ENCODE assay signal across 8 mouse cellular contexts in genomic region chr15:97830788-97831241, GRCm38 (mm10). TPM values are rescaled to one million over a fixed set of nuclear protein-coding genes. Genes with fewer than 3 reads are reported as not detected.
DNase-seq lines count a peak whose midpoint lies in the region; ATAC-seq lines count a peak whose summit lies in the region.

No protein-coding gene starts in this region.

- peak overlapping the region; percentile 98 for H3K9ac ChIP-seq in hindbrain, embryonic 14.5 days
- H3K9ac ChIP-seq in liver, embryonic 11.5 days (ENCODE audit: low read depth, low read length) = peak overlapping the region; percentile 81
- peak overlapping the region; percentile 100 for H3K9ac ChIP-seq in neural tube, embryonic 12.5 days

- peak overlapping the region; percentile 86 for H3K4me2 ChIP-seq in hindbrain, embryonic 14.5 days (replicated peaks)
- peak overlapping the region; percentile 95 for H3K4me2 ChIP-seq in liver, embryonic 11.5 days
- H3K4me2 ChIP-seq in neural tube, embryonic 12.5 days (replicated peaks) = peak overlapping the region; percentile 81

- no peaks in the 10 kb centered on the region for H3K9me3 ChIP-seq in forebrain, embryonic 10.5 days
- no peaks in the 10 kb centered on the region for H3K9me3 ChIP-seq in hindbrain, embryonic 14.5 days (ENCODE audit: control insufficient read depth, low read length)
- no peaks in the 10 kb centered on the region for H3K9me3 ChIP-seq in liver, embryonic 11.5 days (ENCODE audit: control insufficient read depth, low read length)
- no peaks in the 10 kb centered on the region for H3K9me3 ChIP-seq in neural tube, embryonic 12.5 days

- WGBS in forebrain, embryonic 10.5 days = under 1% methylated on average over 39 of the region's 39 CpGs
- WGBS in hindbrain, embryonic 14.5 days = under 1% methylated on average over 34 of the region's 39 CpGs
- 1% methylated on average over 33 of the region's 39 CpGs for WGBS in liver, embryonic 11.5 days
- WGBS in neural tube, embryonic 12.5 days = under 1% methylated on average over 39 of the region's 39 CpGs

- peaks cover 70% of the 10 kb centered on the region for H3K4me1 ChIP-seq in forebrain, embryonic 10.5 days
- H3K4me1 ChIP-seq in hindbrain, embryonic 14.5 days (replicated peaks; ENCODE audit: control insufficient read depth, insufficient read depth, low read length) = peaks cover 51% of the 10 kb centered on the region
- H3K4me1 ChIP-seq in liver, embryonic 11.5 days (replicated peaks; ENCODE audit: control insufficient read depth, insufficient read depth, low read length) = peaks cover 60% of the 10 kb centered on the region
- H3K4me1 ChIP-seq in neural tube, embryonic 12.5 days = peaks cover 59% of the 10 kb centered on the region

- peak overlapping the region; percentile 99 for H3K27ac ChIP-seq in forebrain, embryonic 10.5 days
- H3K27ac ChIP-seq in hindbrain, embryonic 14.5 days = peak overlapping the region; percentile 98
- peak overlapping the region; percentile 90 for H3K27ac ChIP-seq in liver, embryonic 11.5 days (ENCODE audit: low read depth, low read length)
- peak overlapping the region; percentile 94 for H3K27ac ChIP-seq in neural tube, embryonic 12.5 days

- H3K36me3 ChIP-seq in forebrain, embryonic 10.5 days (replicated peaks) = peaks cover 4% of the 10 kb centered on the region
- H3K36me3 ChIP-seq in hindbrain, embryonic 14.5 days (replicated peaks; ENCODE audit: control insufficient read depth, insufficient read depth) = 0 out of 2 replicates have a peak, but pooled peaks cover 4% of the 10 kb centered on the region
- no peaks in the 10 kb centered on the region for H3K36me3 ChIP-seq in liver, embryonic 11.5 days (ENCODE audit: control insufficient read depth, insufficient read depth, low read length)
- H3K36me3 ChIP-seq in neural tube, embryonic 12.5 days = no peaks in the 10 kb centered on the region

- H3K27me3 ChIP-seq in forebrain, embryonic 10.5 days (ENCODE audit: poor library complexity, severe bottlenecking) = peaks cover 54% of the 10 kb centered on the region
- no peaks in the 10 kb centered on the region for H3K27me3 ChIP-seq in hindbrain, embryonic 14.5 days (ENCODE audit: control insufficient read depth, insufficient read depth, low read length)
- H3K27me3 ChIP-seq in liver, embryonic 11.5 days (replicated peaks; ENCODE audit: control insufficient read depth, insufficient read depth, low read length) = no peaks in the 10 kb centered on the region
- H3K27me3 ChIP-seq in neural tube, embryonic 12.5 days (replicated peaks) = no peaks in the 10 kb centered on the region; the same call in 1 of the 2 replicates

- peak overlapping the region; percentile 96 for H3K4me3 ChIP-seq in forebrain, embryonic 10.5 days
- H3K4me3 ChIP-seq in hindbrain, embryonic 14.5 days (replicated peaks; ENCODE audit: low read length) = peak overlapping the region; percentile 88
- H3K4me3 ChIP-seq in liver, embryonic 11.5 days (ENCODE audit: low read depth, low read length) = peak overlapping the region; percentile 86
- peak overlapping the region; percentile 97 for H3K4me3 ChIP-seq in neural tube, embryonic 12.5 days

- DNase-seq in ovary, postnatal 36 days (ENCODE audit: low spot score) = peak; percentile 62
- no peak for DNase-seq in ovary, postnatal 10 days (ENCODE audit: low spot score)
- peak; percentile 85 for DNase-seq in adrenal gland, adult 2 months
- peak; percentile 50 for DNase-seq in forebrain, embryonic 10.5 days (ENCODE audit: extremely low spot score, low spot score)
- DNase-seq in hindbrain, embryonic 14.5 days (ENCODE audit: low spot score) = no peak
- no peak for DNase-seq in liver, embryonic 11.5 days (ENCODE audit: low spot score)
- no peak for DNase-seq in urinary bladder, postnatal 14 days (ENCODE audit: low spot score)

- peak; percentile 22; the same call in 1 of the 2 replicates for ATAC-seq in hindbrain, embryonic 14.5 days (ENCODE audit: low FRiP score)
- no peak for ATAC-seq in liver, embryonic 11.5 days (replicated peaks; ENCODE audit: low FRiP score)
- peak; percentile 26; the same call in 1 of the 2 replicates for ATAC-seq in neural tube, embryonic 12.5 days (ENCODE audit: low FRiP score, low read depth)

RNA-seq across cellular contexts. Expression of gene Hdac7, which starts 13.5 kb away (rescaled TPM):
- 10 to 100 TPM; 52.5 to 65.1 TPM for total RNA-seq in adrenal gland, adult 2 months (2021)
- polyA plus RNA-seq in adrenal gland, adult 2 months (2012; rRNA removed) = 256 and 263 TPM in 2 replicates
- 21.6 and 25.3 TPM in 2 replicates for polyA plus RNA-seq in forebrain, embryonic 10.5 days (2016; fragmentation: Nextera tagmentation; extraction: Ambion mirVana)
- polyA plus RNA-seq in hindbrain, embryonic 14.5 days (2014; fragmentation: Nextera tagmentation; extraction: Ambion mirVana) = 23.7 and 28.0 TPM in 2 replicates
- 28.1 and 33.5 TPM in 2 replicates for polyA plus RNA-seq in liver, embryonic 11.5 days (2014; fragmentation: Nextera tagmentation; extraction: Ambion mirVana)
- polyA plus RNA-seq in neural tube, embryonic 12.5 days (2016; fragmentation: Nextera tagmentation; extraction: Ambion mirVana) = 28.9 and 29.7 TPM in 2 replicates

RNA-seq across cellular contexts. Expression of gene Slc48a1, which starts 52.5 kb away (rescaled TPM):
- total RNA-seq in adrenal gland, adult 2 months (2021) = 100 to 1,000 TPM; 116 to 158 TPM
- polyA plus RNA-seq in adrenal gland, adult 2 months (2012; rRNA removed) = 204 and 217 TPM in 2 replicates
- 28.7 and 32.2 TPM in 2 replicates for polyA plus RNA-seq in forebrain, embryonic 10.5 days (2016; fragmentation: Nextera tagmentation; extraction: Ambion mirVana)
- 92.6 and 101 TPM in 2 replicates for polyA plus RNA-seq in hindbrain, embryonic 14.5 days (2014; fragmentation: Nextera tagmentation; extraction: Ambion mirVana)
- 55.0 and 62.1 TPM in 2 replicates for polyA plus RNA-seq in liver, embryonic 11.5 days (2014; fragmentation: Nextera tagmentation; extraction: Ambion mirVana)
- polyA plus RNA-seq in neural tube, embryonic 12.5 days (2016; fragmentation: Nextera tagmentation; extraction: Ambion mirVana) = 41.4 and 44.9 TPM in 2 replicates

Comparison
In these comparisons a context has a peak if more than half of its experiments do, and no peak if none do; other contexts are left out.
1. DNase-seq: peak in ovary, postnatal 36 days (single experiment), adrenal gland, adult 2 months (single experiment) and forebrain, embryonic 10.5 days (single experiment); none in ovary, postnatal 10 days (single experiment), hindbrain, embryonic 14.5 days (single experiment), liver, embryonic 11.5 days (single experiment) and urinary bladder, postnatal 14 days (single experiment).
2. Peak in every context shown above with its lines, with median percentiles within 50 percentile points of each other: H3K27ac ChIP-seq, H3K4me3 ChIP-seq, H3K4me2 ChIP-seq and H3K9ac ChIP-seq.